Mouse (Mus musculus) lung, adult 18-20 months (tissue): Measurements from ENCODE around the gene Notch4.

Source experiments
- DNase-seq, 2 experiments: peaks; one replicate each; pipeline ENCODE4 v3.0.0; 2022; ENCODE audit warnings: mixed read lengths in 2 of 2

The Notch4 gene

DNA sequence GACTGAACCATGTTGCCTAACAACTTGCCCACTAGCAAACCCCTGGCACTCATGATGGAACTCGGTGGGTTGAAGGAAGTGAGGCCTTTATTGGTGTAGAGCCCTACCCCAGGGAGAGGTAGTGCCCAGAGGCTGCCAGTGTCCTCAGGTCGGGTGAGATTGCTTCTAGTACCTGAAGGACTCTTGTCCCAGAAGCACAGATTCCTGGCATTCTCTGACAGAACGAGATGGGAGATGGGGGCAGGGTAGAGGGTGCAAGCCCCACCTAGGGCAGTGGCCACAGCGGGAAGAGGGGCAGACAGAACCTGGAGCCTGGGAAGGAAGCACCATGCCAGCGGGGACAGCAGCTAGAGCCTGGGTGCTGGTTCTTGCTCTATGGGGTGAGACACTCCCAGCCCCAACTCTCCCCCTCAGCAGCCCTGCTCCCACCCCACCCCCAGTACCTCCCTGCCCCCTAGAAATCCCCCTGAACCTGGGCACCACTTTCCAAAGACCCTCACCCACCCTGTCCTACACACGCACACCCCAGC lies 33.6 kb downstream of the Notch4 start, which contains the start of gene Ager:
Gene Ager (plus strand): TSS at position 297 of the 530 bp plus-strand sequence.
- peak; percentile 81 to 87 for DNase-seq

DNA sequence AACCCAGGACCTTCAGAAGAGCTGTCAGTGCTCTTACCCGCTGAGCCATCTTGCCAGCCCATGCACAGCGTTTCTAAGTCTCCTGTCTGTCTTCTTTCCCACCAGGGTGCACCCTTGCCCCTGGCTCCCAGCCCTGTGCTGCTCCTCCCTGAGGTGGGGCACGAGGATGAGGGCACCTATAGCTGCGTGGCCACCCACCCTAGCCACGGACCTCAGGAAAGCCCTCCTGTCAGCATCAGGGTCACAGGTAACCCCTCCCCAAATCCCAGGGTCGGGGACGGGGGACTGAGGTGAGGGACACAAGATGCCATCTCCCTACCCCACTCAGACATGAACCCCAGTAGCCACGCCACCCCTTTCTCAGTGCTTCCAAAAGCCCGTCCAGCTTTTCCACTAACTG lies 35.8 kb downstream of the Notch4 start:
- no peak for DNase-seq

DNA sequence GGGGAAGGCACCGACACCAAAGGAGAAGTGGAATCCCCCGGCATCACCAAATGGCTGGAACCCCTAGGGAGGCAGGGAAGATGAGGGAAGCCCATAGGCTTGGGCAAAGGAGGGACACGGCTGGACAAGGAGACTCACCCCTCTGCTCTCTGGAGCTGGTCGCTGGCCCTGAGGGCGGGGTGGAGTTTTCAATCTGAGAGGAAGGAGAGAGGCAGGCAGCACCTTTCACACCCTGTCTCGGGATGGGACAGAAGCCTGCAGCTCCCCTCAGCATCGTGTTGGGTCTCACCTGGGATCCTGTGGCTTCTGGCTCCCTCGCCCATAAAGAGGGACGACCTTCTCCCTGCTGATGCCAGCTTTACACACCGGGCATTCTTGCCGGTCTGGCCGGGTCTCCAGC lies 37.7 kb downstream of the Notch4 start:
- DNase-seq: no peak

DNA sequence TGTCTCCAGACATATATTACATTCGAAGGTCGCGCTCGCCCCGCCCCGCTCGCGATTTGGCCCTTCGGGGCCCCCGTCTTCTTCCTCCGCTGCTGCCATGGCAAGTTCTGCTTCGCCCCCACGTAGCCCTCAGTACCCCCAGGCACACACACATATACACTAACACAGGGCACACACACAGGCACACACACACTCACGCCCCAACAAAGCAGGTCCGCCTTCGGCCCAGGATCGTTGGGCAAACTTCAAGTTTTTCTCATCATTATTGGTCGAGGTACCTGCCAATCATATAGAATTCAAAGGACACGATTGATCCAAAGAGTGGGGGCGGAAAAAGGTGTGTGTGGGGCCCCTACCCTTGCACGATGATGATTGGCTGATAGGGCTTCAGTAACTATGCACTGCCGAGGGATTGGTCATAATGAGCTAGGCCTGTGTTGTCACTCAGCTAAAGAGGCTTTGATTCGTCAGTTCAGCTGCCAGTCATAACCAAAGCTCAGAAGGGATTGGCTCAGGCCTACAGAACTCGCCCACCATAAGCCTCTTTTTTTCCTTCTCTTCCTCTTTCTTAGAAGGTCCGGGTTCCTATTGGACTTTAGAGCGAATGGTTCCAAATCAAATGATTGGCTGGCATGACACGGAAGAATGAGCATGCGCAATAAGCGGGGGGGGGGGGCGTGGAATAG lies 39.5 kb downstream of the Notch4 start, which contains the start of gene Rnf5:
Gene Rnf5 (minus strand): TSS at position 316 of the 686 bp plus-strand sequence.
- DNase-seq: peak; percentile 99 to 100

DNA sequence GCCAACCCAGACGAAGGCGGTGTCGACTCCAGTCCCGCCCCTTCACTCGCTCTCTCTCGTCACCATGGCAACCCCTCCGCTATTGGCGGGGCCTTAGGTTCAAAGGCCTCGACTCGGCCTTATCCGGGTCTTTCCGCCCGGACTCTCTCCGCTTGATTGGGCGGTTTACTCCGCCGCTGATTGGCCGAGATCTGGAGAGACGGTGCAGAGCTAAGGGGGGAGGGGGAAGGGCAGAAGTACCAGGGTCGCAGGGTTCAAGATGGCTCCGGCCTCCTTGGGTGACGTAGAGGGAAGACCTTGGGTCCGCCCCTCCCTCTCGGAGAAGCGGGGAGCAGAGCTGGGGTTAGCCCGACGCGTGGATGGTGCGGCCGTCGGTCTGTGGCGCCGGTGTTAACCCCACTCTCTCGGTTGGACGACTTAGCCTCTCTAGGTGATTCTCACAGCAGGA lies 40.0 kb downstream of the Notch4 start, which contains the start of gene Agpat1:
Gene Agpat1 (plus strand): TSS at position 202 of the 448 bp plus-strand sequence.
- peak; percentile 99 for DNase-seq

GRCm38 (mm10) chr17:34604511-34605237 lies 40.6 kb downstream of the Notch4 start:
- peak; percentile 80 to 86 for DNase-seq

DNA sequence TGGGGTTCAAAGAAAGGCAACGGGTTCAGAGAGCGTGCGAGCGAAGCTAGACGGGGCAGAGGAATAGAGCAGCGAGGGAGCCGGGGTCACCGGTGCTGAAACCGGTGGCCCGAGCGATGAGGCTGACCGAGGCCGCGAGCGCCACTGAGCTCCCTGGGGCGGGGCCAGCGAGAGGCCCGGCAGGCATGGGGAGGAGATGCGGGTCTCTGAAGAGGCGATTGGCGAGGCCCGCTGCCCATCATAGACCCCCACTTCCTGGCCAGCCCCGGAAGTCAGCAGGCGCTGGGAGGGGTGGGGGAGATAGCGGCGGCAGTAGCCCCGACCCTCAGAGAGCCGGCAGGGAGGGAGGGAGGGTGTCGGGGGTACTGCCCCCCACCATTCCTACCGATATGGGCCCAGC lies 41.5 kb downstream of the Notch4 start:
- DNase-seq: peak; percentile 97

- no peak for DNase-seq
Measured at GRCm38 (mm10) chr17:34606186-34607039, 42.3 kb downstream of the Notch4 start.

GRCm38 (mm10) chr17:34607997-34608396 lies 43.9 kb downstream of the Notch4 start:
- no peak for DNase-seq

GRCm38 (mm10) chr17:34611050-34611449 lies 47.0 kb downstream of the Notch4 start:
- DNase-seq: no peak

DNA sequence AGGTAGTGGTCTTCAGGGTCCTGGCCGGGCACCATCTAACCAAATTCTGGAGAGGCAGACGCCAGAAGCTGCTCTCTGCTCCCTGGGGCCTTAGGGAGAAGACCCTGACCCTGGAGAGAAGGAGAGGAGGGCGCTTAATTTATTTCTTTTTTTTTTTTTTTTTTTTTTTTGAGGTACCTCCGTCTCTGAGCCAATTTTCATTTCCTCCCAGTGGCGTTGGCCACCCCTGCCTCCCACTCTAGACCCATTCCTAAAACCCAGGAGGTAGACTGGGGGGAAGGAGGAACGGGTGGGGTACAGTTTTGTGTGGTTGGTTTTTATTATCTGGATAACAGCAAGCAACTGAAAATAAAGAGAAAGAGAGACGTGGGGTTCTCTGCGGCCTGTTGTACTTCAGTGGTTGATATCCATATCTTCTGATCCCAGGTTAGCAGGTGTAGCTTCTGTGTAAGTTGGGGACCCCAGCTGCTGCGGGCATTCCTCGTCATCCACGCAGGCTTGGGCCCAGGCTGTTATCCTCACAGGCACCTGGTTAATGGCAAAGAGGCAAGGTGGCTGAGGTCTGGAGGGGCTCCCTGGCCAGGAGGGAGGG lies 49.1 kb downstream of the Notch4 start:
- no peak for DNase-seq

DNA sequence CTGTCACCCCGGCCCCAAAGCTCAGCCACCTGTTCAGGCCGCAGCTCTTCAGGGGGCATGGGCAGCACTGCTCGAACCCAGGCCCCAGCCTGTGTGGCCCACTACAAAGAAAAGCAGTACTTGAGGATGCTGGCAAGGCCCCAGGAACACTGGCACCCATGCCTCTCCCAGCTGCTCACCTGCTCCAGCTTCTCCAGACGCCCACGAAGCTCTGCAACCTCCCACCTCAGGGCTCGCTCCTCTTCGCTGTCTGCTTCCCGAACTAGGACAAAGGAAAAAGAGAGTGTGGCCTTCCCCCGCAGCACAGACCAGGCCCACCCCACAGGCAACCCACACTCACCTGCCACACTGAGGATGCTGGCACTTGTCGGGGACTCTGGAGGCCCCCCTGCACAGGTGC lies 49.8 kb downstream of the Notch4 start:
- DNase-seq: no peak

DNA sequence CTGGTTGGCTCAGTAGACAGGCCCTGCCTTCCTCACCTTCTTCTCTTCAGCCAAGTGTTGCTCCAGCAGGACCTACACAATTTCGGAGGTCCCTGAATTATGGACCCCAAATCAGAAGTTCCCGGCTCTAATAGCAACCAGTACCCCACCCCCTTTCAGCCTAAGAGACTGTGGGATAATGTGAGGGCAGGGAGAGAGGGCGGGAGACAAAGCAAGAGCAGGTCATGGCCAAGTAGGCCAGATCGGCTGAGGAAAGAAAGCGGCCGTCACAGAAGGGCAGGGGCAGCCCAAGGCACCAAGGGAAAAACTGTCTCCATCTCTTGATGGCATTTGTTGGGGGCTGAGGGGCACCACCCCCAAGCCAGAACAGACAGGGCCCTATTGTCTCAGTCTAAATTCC lies 51.8 kb downstream of the Notch4 start, which contains the start of gene Egfl8:
Gene Egfl8 (minus strand): TSS at position 101 of the 400 bp plus-strand sequence.
- no peak for DNase-seq

DNA sequence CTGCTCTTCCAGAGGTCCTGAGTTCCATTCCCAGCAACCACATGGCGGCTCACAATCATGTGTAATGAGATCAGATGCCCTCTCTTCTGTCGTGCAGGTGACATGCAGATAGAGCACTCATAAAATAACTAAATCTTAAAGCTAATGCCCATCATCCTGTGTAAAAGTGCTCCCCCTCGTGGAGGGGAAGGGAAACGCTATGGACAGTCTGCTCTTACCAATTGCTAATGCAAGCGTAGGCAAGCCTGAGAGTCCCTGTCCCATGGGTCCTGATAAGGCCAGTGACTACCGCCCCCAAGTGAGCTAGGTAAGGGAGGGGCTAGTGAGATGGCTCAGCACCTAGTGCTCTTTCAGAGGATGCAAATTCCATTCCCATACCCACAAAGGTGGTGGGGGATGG lies 54.9 kb downstream of the Notch4 start:
- peak; percentile 80 to 83 for DNase-seq

DNA sequence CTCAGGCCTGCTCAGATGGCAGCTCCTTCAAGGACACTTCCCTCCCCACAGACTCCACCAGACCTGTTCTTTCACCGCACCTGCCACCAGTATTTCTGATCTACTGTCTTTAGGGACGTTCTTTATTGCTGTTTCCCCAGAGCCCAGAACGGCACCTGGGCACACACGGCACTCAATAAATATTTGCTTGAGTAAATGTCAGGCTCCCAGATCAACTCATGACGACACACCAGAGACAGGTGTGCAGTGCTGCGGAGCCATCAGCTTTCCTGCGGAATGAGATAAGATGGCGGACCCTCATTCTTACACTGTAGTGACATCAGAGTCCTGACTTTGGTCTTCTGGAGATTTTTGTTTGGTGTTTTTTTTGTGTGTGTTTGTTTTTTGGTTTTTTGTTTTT lies 56.9 kb downstream of the Notch4 start:
- no peak for DNase-seq

- DNase-seq: no peak
Measured at GRCm38 (mm10) chr17:34623161-34623560, 59.1 kb downstream of the Notch4 start.

DNA sequence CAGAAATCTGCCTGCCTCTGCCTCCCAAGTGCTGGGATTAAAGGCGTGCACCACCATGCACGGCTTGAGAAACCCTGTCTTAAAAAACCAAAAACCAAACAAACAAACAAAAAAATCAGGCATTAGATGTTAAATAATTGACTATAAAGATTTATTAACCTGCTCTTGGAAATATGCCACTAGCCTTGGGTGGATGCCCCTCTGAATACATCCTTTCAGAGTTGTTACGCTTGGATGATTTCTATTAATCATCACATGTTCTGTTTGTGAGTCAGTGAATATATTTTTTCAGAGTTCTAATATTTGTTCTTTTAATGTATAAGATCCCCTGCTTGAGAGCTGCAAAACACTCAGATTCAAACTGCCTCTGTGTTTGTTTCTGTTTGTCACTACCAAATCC lies 60.9 kb downstream of the Notch4 start:
- no peak for DNase-seq

DNA sequence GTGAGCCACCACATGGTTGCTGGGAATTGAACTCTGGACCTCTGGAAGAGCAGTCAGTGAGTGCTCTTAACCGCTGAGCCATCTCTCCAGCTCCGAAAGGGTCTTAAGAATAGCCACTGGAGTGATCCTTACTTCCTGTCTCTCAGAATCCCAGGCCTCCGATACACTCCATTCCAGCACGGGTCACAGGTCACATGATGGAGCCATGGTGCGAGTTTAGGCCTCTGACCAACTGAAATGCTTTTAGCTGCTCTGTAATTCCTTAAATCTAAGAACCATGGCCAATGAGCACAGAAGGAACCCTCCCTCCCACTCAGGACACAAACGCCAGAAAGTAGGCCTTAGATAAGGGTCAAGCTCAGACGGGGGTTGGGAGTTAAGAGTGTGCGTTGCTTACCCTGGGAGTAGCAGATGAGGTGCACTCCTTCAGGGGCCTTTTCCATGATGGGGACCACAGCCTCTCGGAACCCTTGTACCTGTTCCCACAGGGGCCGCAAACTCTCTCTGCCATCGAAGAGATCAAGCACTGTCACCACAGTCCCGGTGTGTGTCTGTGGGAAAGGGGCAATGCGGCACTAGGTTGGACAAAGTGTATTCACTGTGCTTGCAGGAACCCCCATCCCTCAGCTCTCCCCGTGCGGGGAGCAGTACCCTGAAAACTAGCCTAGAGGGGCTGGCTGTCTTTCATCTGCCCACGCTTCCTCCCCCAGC lies 62.1 kb downstream of the Notch4 start:
- DNase-seq: no peak

DNA sequence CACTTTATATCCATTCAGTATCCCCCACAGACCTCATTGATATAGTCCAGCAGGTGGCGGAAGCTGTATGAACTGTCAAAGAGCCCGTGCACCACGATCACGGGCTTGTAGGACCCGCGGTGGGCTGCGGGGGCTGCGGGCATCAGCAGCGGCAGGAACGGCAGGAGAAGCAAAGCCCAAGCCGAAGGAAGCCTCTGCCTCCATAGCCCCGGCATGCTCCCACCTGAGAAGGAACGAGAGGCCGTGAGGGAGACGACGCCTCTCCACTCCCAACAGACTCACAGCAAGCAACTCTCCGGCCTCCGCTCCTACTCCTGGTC lies 62.7 kb downstream of the Notch4 start:
- no peak for DNase-seq

DNA sequence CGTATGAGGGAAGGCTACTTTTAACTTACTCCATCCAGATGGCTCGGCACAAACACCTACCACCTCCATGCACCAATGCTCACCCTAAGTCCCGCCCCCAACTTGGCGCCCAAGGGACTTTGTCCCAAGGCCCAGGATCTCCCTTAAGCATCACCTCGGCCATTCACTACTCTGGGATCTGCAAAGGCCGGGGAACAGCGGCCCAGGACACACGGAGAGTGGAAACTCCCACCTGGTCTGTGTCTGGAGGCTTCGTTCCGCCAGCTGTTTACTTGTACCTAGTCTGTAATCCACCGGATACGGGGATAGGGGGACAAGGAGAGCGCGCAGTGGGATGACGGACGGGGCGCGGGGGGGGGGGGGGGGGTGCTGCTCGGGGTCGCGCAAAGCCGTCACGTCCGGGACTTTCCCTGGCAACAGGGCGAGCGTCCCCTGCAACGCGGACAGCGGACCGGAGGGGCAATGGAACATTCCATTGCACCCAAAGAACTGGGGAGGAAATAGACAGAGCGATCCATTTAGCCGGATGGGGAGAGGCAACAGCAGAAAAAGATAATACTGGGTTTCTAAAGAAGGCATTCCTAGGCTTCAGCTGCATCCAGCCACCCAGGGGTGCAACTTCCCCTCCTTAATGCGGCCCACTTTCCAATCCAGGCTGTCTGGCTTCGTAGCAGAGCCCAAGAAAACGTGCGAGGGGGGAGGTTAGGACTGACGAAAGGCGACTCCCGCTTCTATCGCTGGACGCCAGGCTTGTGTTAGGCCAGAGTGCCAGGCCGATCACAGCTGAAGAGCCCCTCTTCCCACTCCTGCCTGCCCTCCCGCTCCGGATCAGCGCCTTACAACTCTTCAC lies 63.2 kb downstream of the Notch4 start:
- peak; percentile 84 to 89 for DNase-seq
